32 mouse cellular contexts compared by ENCODE assay signal in the genomic region with DNA sequence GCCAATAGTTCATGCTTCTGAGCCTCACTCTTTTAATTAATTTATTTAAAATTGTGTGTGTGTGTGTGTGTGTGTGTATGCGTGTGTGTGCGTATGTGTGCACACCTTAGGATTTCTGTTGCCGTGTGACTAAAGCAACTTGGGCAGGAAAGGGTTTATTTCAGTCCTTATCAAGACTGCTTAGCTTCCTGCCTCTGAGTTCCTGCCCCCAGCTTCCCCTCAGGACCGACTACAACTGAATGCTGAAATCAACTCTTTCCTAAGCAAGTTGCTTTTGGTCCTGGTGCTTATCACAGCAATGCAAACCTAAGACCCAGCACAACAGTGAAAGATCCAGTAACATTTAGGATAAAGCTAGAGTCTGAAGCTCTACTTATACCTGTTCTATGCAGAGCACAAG. TPM values are rescaled to one million over a fixed set of nuclear protein-coding genes. Genes with fewer than 3 reads are reported as not detected.
DNase-seq lines count a peak whose midpoint lies in the region; ATAC-seq lines count a peak whose summit lies in the region.
"Had no signal": no experiment of that assay in that cellular context is flagged by ENCODE, and none has a peak within 500 bp of the region (broad histone marks: within the 10 kb centered on the region; RNA-seq: fewer than 3 reads in every experiment).

No protein-coding gene starts in this region.

- no peak overlapping the region for H3K9ac ChIP-seq in heart, embryonic 12.5 days
- H3K9ac ChIP-seq in liver, embryonic 11.5 days (ENCODE audit: low read depth, low read length): no peak overlapping the region
- H3K9ac ChIP-seq: forebrain, embryonic 13.5 days; hindbrain, embryonic 15.5 days; midbrain, embryonic 13.5 days had no signal

- H3K9me3 ChIP-seq in heart, embryonic 12.5 days (replicated peaks): no peaks in the 10 kb centered on the region
- no peaks in the 10 kb centered on the region for H3K9me3 ChIP-seq in liver, embryonic 11.5 days (ENCODE audit: control insufficient read depth, low read length)
- H3K9me3 ChIP-seq: forebrain, embryonic 13.5 days; hindbrain, embryonic 15.5 days; midbrain, embryonic 13.5 days had no signal

- H3K27ac ChIP-seq in heart, embryonic 12.5 days (ENCODE audit: poor library complexity, severe bottlenecking): peak overlapping the region; percentile 38
- no peak overlapping the region; the same call in 1 of the 2 replicates for H3K27ac ChIP-seq in liver, embryonic 11.5 days (ENCODE audit: low read depth, low read length)
- H3K27ac ChIP-seq: forebrain, embryonic 13.5 days; hindbrain, embryonic 15.5 days; midbrain, embryonic 13.5 days had no signal

- H3K27me3 ChIP-seq in heart, embryonic 12.5 days (replicated peaks): no peaks in the 10 kb centered on the region
- H3K27me3 ChIP-seq in liver, embryonic 11.5 days (replicated peaks; ENCODE audit: control insufficient read depth, insufficient read depth, low read length): no peaks in the 10 kb centered on the region
- H3K27me3 ChIP-seq: forebrain, embryonic 13.5 days; hindbrain, embryonic 15.5 days; midbrain, embryonic 13.5 days had no signal

- no peak overlapping the region for H3K4me2 ChIP-seq in heart, embryonic 12.5 days
- H3K4me2 ChIP-seq in liver, embryonic 11.5 days: peak overlapping the region; percentile 33; the same call in 1 of the 2 replicates
- H3K4me2 ChIP-seq: forebrain, embryonic 13.5 days; hindbrain, embryonic 15.5 days; midbrain, embryonic 13.5 days had no signal

- peaks cover 12% of the 10 kb centered on the region; the same call in 1 of the 2 replicates for H3K4me1 ChIP-seq in heart, embryonic 12.5 days (replicated peaks)
- H3K4me1 ChIP-seq in liver, embryonic 11.5 days (replicated peaks; ENCODE audit: control insufficient read depth, insufficient read depth, low read length): peaks cover 9% of the 10 kb centered on the region
- H3K4me1 ChIP-seq: forebrain, embryonic 13.5 days; hindbrain, embryonic 15.5 days; midbrain, embryonic 13.5 days had no signal

- H3K4me3 ChIP-seq in heart, embryonic 12.5 days: no peak overlapping the region
- H3K4me3 ChIP-seq in liver, embryonic 11.5 days (ENCODE audit: low read depth, low read length): no peak overlapping the region
- H3K4me3 ChIP-seq: forebrain, embryonic 13.5 days; hindbrain, embryonic 15.5 days; midbrain, embryonic 13.5 days had no signal

- peak; percentile 53; the same call in 1 of the 2 replicates for ATAC-seq in heart, embryonic 12.5 days (ENCODE audit: insufficient number of reproducible peaks, low FRiP score)
- no peak for ATAC-seq in liver, embryonic 11.5 days (replicated peaks; ENCODE audit: low FRiP score)
- ATAC-seq: forebrain, embryonic 13.5 days; midbrain, embryonic 13.5 days had no signal

- no peaks in the 10 kb centered on the region for H3K36me3 ChIP-seq in heart, embryonic 12.5 days
- H3K36me3 ChIP-seq in liver, embryonic 11.5 days (ENCODE audit: control insufficient read depth, insufficient read depth, low read length): no peaks in the 10 kb centered on the region
- H3K36me3 ChIP-seq: hindbrain, embryonic 15.5 days; midbrain, embryonic 13.5 days had no signal

- 56% methylated on average over 4 of the region's 4 CpGs for WGBS in heart, embryonic 12.5 days
- WGBS in liver, embryonic 11.5 days: 29% methylated on average over 4 of the region's 4 CpGs

- no peak for DNase-seq in heart, postnatal 14 days
- DNase-seq in 416B (ENCODE audit: low read depth) (peak; percentile 90), MEL-GATA-1-ER (ENCODE audit: extremely low read depth, low read depth) (peak; percentile 46)
- no peak for DNase-seq in liver, embryonic 11.5 days (ENCODE audit: low spot score)
- no peak for DNase-seq in frontal cortex, postnatal 25 days (ENCODE audit: low spot score in 2 of 2)
- no peak for DNase-seq in kidney, adult 11 months
- DNase-seq: adrenal gland, postnatal 14 days; cerebellum, adult 8-10 months; cerebellum, postnatal 36 days; kidney, adult 8-10 months; kidney, postnatal 25 days; layer of hippocampus, postnatal 36 days; lung, adult 18-20 months; lung, postnatal 10 days; thymus, adult 18-20 months had no signal

- intact Hi-C loops in heart, postnatal 14 days (cut with DNase I): loop anchor here (5.0 kb wide), 1 partner anchor 39 kb away; no protein-coding TSS in a partner anchor

RNA-seq across cellular contexts. Expression of a gene that starts 15.8 kb away (rescaled TPM):
- polyA plus RNA-seq in heart, embryonic 12.5 days (2016; fragmentation: Nextera tagmentation; extraction: Ambion mirVana): not detected in 2 replicates
- total RNA-seq in heart, postnatal 14 days (2021): not detected
- polyA plus RNA-seq in liver, embryonic 11.5 days (2014; fragmentation: Nextera tagmentation; extraction: Ambion mirVana): not detected in 2 replicates
- total RNA-seq: adrenal gland, postnatal 14 days; gastrocnemius, adult 8-10 months; layer of hippocampus, adult 8-10 months; layer of hippocampus, postnatal 36 days; left cerebral cortex, postnatal 14 days; monocyte, adult 5-6 weeks had no signal
- polyA plus RNA-seq: brain, embryonic 14.5 days; C2C12; embryonic facial prominence, embryonic 14.5 days; forebrain, embryonic 13.5 days; frontal cortex, adult 2 months; heart, embryonic 14.5 days; hindbrain, embryonic 15.5 days; intestine, embryonic 14.5 days; limb, embryonic 14.5 days; midbrain, embryonic 13.5 days; small intestine, adult 2 months; stomach, embryonic 16.5 days had no signal

RNA-seq across cellular contexts. Expression of a gene that starts 42.3 kb away (rescaled TPM):
- 54.1 and 58.0 TPM in 2 replicates for polyA plus RNA-seq in heart, embryonic 12.5 days (2016; fragmentation: Nextera tagmentation; extraction: Ambion mirVana)
- 10 to 100 TPM; 74.0 to 80.5 TPM for total RNA-seq in heart, postnatal 14 days (2021)
- polyA plus RNA-seq in liver, embryonic 11.5 days (2014; fragmentation: Nextera tagmentation; extraction: Ambion mirVana): 32.2 and 34.9 TPM in 2 replicates

Comparison
In these comparisons a context has a peak if more than half of its experiments do, and no peak if none do; other contexts are left out.
1. DNase-seq: peak in 416B (single experiment) and MEL-GATA-1-ER (single experiment); none in heart, postnatal 14 days (0 of 2), liver, embryonic 11.5 days (single experiment), frontal cortex, postnatal 25 days (0 of 2) and kidney, adult 11 months (single experiment).